Mouse (Mus musculus): Measurements from ENCODE around the gene Ift57.
A peak's percentile ranks its signal among the peaks of the same experiment; 100 is the strongest.

Gene Ift57

DNA sequence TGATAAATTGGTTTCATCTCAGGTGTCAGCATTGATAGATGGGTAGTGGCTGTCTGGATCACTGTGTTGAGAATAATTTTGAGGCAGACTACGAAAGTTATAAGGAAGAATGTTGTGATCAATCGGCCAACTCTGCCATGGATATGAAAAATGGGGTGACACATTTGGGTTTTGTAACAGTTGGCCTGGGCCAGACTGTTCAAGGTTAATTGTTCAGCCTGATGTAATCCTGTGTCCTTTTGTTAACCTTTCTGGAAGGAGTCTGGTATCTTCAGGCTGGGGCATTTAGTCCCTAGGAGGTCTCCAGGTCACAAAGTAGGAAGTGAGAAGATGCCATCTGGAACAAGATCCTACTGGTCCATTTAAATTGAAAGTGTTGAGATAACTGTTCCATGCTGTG, 97.2 kb downstream of the Ift57 start:
- DNase-seq, result no peak

DNA sequence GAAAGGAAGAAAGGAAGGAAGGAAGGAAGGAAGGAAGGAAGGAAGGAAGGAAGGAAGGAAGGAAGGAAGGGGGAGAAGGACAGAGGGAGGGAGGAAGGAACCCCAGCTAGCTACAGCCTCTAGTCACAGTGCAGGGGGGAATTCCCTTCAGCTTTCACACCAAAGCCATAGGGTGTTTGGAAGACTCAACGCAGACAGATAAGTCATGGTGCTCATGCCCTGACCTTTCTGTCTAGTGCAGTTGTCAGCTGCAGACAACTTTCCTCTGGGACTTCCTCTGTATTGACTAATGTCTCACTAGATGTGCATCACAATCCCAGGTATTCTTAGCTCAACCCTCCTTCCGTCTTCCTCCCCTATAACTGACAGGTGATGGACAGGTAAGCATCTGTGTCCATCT, 97.9 kb downstream of the Ift57 start:
- DNase-seq, result no peak

DNA sequence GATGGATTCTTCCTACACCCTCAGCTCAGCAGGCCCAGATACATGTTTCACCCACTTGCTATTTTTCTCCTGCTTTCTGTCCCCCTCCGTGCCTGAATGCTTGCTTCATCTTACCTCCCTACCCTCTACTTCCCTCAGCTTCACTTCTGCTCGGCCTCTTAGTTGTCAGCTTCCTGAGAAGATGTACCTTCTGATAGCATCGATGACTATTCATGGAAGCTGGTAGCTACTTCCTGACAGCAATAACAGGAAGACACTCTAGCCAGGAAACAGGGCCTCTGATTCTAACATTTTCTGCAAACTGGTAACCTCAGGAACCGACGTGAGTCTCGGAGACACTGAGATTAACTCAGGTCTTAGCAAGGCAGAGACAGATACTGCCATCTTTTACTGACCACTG, 99.8 kb downstream of the Ift57 start:
- DNase-seq, result no peak

DNA sequence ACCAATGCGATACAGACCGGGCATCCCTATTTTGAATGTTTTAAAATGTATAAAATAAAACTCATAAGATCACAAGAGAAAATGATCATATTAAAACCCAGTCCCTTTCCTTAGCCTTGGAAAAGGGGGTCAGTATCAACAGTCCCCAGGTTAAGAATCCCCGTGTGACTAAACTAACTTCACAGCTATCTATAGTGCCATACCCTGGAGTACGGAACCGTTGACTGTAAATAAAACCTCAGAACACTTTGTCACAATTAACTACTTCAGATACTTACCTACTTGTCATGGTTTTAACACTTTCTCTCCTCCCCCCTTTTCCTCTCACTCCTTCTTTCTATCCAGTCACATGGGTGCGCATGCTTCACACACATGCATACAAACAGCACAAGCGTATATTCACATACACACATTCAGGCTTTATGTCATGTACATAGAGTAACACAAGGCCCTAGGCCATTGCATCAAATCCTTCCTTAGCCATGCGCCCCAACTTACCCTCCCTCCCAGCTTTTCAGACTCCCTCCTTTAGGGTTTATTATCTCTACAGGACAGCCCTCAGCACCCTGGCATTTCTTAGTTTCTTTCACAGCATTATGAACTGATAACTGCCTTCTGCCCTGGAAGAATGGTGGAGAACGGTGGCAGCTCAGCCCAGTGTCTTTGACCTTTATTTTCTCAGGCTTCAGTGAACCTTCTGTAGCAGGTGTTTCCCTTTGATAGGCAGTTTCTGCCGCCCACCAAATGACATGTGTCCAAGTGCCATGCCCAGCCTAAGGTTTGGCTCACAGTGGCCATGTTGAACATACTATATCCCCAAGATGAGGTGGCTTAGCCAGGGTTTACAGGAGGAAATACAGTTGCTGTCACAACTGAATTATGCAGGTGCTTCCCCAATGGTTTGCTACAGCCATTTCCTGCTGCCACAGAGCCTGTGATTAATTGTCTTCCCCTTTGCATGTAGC, 100.8 kb downstream of the Ift57 start, which contains the start of gene Cd47:
Cd47 (plus strand) TSS at position 937 of the 965 bp plus-strand sequence.
- DNase-seq, result peak; percentile 17 to 50

DNA sequence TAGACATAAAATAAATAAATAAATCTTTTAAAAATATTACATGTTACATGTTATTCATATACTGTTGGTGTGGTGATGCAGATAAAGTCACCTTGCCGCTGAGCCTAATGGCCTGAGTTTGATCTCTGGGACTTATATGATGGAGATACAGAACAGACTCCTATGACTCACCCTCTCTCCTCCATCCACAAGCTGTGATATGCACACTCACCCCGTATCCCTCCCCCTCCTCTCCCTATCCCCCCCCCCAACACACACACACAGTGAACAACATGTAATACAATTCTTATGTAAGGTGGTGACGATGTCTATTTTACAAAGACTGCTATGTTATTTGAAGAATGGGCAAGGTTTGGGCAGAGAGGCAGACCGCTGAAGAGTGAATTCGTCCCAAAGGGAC, 102.0 kb downstream of the Ift57 start:
- no peak for DNase-seq

DNA sequence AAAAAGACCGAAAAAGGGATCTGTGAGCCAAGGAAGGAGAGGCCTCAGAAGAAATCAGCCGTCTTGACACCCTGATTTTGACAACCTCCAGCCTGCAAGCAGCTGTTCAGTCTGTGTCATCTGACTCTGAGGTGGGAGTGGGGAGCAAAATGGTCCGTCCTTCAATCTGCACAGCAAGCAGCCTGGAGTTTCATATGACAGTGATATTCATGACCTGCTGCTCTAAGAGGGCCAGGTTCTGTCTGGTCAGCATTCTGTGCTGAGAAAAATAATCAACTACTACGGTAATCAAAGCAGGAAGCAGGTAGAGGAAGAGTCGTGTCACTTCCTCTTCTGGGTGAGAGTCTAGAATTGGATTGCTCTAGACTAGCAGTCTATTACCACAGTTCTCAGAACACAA, 102.4 kb downstream of the Ift57 start:
- DNase-seq, result peak; percentile 35 to 36

DNA sequence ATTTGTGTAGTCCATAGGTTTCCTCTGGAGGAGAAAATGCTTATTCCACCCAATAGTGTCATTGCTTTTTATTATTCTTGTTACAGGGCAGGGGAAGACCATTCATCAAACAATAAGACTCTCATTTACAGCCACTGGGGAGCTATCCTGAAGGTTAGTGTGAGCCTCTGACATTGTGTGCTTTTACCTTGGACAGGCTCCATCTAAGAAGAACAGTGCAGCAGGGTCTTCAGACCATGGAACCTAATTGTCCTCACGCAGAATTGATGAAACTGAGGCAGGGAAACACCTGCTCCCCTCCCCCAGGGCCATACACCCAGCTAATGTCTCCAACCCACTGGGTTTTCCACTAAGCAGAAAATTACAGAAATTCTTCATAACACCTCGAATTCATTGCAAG, 104.0 kb downstream of the Ift57 start:
- DNase-seq, result no peak

DNA sequence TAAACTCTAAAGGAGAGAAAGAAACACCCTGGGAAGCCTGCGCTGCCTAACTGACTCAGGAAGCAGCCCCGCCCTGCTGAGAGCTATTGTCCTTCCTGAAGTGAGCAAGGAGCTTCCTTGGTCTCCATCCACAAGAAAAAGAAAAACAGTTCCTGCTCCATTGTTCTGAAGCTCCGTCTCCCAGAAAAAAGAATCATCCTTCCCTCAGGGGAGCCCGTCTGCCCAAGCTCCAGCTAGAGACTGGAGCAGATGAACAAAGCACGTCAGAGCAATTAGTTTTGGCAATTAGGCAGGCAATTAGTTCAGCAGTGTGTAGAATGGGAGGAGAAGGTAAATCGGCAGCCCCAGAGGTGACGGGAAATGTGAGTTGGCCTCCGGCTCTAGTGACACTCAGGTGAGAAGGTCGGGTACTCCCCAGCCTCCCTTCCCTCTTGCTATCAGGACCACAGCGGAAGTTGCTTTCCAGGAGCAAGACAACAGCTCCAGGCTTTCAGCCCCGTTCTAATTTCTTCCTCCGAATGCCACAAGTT, 105.0 kb downstream of the Ift57 start:
- peak; percentile 33 to 57 for DNase-seq

DNA sequence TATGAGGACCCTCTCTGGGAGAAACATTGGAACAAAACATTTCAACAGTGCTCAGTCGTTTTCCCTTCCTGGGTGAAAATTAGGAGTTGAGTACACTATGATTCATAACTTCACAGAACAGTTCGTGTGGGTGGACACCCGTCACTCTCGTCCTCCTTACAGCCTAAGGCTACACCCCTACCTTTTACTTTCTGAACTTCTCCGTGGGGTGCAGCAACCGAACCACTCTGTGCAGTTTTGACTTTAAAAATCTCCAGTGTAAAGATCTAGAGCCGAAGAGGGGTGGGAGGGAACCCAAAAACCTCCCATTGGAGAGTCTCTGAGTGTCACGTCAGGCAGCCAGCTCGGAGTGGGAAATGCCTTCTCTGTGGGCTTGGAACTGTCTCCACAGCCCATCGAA, 107.9 kb downstream of the Ift57 start:
- no peak for DNase-seq

DNA sequence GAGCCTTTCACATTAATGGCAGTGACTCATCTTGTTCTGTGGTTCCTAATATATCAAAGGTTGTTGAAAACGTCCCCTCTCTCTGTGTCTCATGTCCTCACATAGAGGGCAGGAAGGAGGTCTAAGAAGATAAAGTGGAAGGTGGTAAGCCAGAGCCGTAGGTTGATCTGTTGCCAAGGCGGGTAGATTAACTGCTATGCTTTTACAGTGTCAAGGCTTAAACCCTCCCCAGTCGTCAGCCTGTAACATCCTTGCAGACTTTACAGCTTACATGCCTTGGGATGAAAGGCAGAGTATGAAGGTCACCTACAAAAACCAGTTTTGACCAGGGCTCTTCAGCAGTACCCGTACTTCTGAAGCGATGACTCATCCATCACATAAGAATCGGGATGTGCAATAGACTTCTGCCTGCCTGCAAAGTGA, 108.4 kb downstream of the Ift57 start:
- no peak for DNase-seq

DNA sequence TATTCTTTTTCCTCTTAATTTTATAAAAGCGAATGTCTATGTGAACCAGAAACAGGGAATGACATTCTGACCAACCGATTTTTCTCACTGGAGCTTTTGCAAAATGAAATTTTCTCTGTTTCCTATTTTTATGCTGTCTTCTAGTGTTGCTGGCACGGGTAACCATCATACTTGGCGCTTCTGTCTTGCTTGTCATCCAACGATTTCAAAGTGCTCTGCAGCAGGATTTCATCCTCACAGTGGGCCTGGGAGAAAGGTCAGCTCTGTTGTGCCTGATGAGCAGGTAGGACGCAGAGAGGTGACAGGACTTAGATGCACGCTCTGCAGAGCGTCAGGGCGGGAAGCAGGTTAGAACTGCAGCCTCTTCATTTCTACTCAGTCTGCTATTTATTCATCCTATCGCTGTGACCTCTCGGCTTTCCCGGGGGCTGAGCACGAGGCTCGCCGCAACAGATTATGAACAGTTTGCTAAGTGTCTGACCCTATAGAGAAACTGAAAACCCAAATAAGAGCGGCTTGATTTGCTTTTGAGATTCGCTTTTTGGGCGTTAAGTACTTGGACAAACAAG, 108.9 kb downstream of the Ift57 start:
- DNase-seq, result no peak

DNA sequence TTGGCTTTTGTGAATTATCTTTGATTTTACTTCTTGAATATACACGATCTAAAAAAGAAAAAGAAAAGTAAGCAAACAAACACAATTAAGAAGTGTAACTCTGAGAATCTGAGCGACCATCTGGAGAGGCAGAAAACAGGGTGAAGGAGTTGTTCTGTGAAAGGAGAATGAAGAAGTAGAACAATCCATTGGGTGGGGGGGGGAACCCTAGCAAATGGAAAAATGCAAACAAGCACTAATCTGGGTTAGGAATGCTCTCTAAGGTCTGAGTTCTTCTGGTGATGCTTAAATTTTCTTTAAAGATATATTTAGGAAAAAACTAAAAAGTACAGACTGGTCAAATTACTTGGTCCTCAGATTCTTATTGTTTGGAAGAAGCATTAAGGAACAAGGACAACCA, 112.9 kb downstream of the Ift57 start:
- DNase-seq, result no peak

DNA sequence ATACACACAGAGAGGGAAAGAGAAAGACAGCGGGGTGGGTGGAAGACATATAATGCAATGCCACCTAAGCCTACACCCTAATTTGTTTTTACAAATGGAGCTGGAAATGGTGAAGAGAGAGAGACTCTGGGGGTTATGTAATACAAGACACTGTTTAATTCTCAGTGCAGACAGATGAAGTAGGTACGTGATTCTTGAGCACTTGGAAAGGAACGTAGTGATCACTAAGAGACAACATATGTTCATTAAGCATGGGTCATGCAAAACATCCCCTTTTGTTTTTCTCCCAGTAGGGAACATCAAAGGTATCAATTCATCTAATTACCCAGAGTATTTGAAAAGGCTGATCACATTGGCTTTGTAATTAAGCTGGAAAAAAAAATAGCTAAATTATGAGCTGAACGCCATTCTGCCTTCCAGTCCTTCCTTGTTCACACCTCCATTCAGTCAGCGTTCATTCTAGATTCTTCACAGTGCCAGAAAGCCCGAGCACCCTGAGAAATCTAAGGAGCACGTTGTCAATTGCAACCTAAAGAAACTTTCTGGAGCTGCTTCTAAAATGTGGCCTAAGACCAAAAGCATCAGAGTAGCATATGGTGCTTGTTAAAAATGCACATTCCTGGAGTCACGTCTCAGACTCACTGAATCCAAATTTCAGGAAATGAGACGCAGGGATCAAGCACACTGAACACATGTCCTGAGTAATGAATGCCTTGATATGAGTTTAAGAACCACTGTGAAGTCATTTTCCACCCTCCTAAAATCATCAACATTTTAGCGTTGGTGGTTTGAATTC, 114.0 kb downstream of the Ift57 start:
- no peak for DNase-seq

DNA sequence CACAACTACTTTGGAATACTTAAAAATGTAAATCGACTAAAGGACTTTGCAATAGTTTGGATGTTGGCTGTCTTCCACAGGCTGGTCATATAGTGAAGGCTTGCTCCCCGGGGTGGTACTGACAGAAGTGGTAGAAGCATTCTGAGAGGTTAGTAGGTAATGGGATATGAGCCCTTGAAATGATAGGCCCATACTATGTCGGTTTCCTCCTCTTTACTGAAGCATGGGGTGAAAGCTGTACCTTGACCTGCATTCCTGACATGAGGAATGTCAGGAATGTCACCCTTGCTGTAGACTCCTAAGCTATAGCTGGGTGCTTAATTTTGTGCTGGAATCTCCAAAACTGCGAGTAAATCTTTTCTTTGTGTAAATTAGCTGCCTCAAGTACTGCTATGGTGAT, 115.4 kb downstream of the Ift57 start:
- DNase-seq, result no peak

All from kidney, postnatal 4 days (tissue).